Mouse (Mus musculus) lung, embryonic 16.5 days (tissue): ENCODE measurements around the gene Nudcd3. TPM values are rescaled to one million over a fixed set of nuclear protein-coding genes. Genes with fewer than 3 reads are reported as not detected.

Source experiments
- ATAC-seq: fragments of 200-750 bp; cut with Nextera tagmentation; 2 replicates; pipeline ENCODE4 v1.8.0; 2017; ENCODE audit warnings: low read depth, mild to moderate bottlenecking, moderate library complexity
- H3K27ac ChIP-seq: fragments of 300-500 bp; sonication (generic); 2 replicates; pipeline ENCODE4 v1.5.1; 2014; ENCODE audit warnings: mild to moderate bottlenecking, control low read depth, low read length
- H3K27me3 ChIP-seq: fragments of 300-500 bp; sonication (generic); 2 replicates; pipeline ENCODE4 v1.6.1; 2014; ENCODE audit warnings: low read depth, low read length, mixed read lengths; ENCODE audit not compliant: control insufficient read depth, insufficient read depth
- H3K36me3 ChIP-seq: fragments of 300-500 bp; sonication (generic); 2 replicates; pipeline ENCODE4 v1.6.1; 2014; ENCODE audit warnings: low read length; ENCODE audit not compliant: control insufficient read depth, insufficient read depth
- H3K4me1 ChIP-seq: fragments of 300-500 bp; sonication (generic); replicated peaks from 2 replicates; pipeline ENCODE4 v1.6.1; 2014; ENCODE audit warnings: low read length, mixed read lengths; ENCODE audit not compliant: control insufficient read depth, insufficient read depth
- H3K4me2 ChIP-seq: fragments of 300-500 bp; sonication (generic); 2 replicates; pipeline ENCODE4 v1.6.1; 2014; ENCODE audit warnings: low read depth, low read length, control low read depth
- H3K4me3 ChIP-seq: fragments of 300-500 bp; sonication (generic); 2 replicates; pipeline ENCODE4 v1.5.1; 2014; ENCODE audit warnings: mild to moderate bottlenecking, low read length, control low read depth
- H3K9ac ChIP-seq: fragments of 300-500 bp; sonication (generic); 2 replicates; pipeline ENCODE4 v1.6.1; 2014; ENCODE audit warnings: low read length, control low read depth
- H3K9me3 ChIP-seq: fragments of 300-500 bp; sonication (generic); 2 replicates; pipeline ENCODE4 v1.6.1; 2016; ENCODE audit warnings: low read length; ENCODE audit not compliant: control insufficient read depth
- WGBS: fragments of 180-500 bp; shearing (Covaris S2); extraction: QIAGEN DNeasy Blood & Tissue Kit; methylation state at CpG from one replicate; pipeline ENCODE4 v1.1.7; 2014; 5-methylcytosine and 5-hydroxymethylcytosine counted together
- polyA plus RNA-seq: library from polyadenylated mRNA; unstranded; fragments of >200 nt; fragmentation: Nextera tagmentation; extraction: Ambion mirVana; gene quantifications from 2 replicates; pipeline ENCODE4 v1.2.1, GENCODE M21; 2015

The Nudcd3 gene
- polyA plus RNA-seq, 1 experiment from 2014 or later: 37.0 TPM

DNA sequence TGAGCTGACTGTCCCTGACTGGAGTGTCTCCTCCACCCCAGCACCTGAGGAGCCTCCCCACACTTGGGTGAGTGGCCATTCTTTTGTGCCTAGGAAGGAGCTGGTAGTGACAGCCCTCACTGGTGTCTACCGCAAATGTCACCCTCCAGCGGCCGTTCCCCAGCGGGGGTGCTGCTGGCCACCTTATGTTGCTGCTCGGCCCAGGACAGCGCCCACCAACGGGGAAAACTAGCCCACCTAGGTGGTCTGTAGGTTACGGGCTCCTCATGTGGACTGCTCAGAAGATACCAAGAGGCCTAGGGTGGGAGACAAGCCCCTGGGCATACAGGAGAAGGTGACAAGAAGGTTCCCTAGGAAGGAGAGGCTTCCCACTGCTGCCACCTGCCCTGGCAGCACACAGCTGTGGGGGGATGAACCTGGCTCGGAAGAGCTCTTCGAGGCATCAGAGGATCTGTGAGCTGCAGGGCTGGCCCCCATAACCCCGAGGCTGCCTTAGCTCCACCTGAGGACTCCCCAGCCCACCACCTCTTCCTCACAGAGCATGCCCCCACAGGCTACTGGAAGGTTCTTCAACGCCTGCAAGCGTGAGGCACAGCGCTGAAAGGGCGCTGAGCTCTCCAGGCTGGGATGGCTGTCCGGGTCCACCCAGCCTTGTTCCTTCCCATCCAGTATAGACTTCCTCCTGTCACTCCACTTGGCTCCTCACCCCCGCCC, 136.6 kb downstream of the Nudcd3 start:
- H3K27me3 ChIP-seq: peaks cover 61% of the 10 kb centered on the region
- H3K4me2 ChIP-seq: no peak overlapping the region
- 37% methylated on average over 17 of the region's 17 CpGs for WGBS
- H3K36me3 ChIP-seq: no peaks in the 10 kb centered on the region
- H3K9me3 ChIP-seq: no peaks in the 10 kb centered on the region
- no peak overlapping the region for H3K27ac ChIP-seq
- no peak overlapping the region for H3K9ac ChIP-seq
- H3K4me1 ChIP-seq: no peaks in the 10 kb centered on the region
- no peak overlapping the region for H3K4me3 ChIP-seq
- no peak for ATAC-seq

DNA sequence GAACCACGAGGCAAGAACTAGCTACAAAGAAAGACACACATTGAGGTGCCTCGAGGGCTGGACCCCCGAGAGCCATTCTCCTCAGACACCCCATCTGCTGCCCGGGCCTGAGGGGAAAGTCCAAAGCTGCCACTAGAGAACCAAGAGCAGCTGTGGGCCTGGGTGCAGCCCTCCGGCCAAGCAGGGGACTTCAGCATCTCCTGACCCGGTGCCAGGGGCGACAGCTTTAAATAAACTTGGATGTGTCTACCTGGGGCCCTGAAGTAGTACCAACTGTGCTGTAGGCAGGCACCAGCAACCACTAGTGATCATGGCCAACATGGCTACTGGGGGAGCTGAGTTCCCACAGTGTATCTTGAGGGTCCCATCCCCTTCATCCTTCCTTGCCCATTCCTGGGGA, 137.2 kb downstream of the Nudcd3 start:
- Histone ChIP-seq H3K27me3 (peaks cover 55% of the 10 kb centered on the region), H3K4me1 (no peaks in the 10 kb centered on the region), H3K4me2 (no peak overlapping the region), H3K4me3 (no peak overlapping the region), H3K9ac (no peak overlapping the region), H3K9me3 (no peaks in the 10 kb centered on the region), H3K36me3 (no peaks in the 10 kb centered on the region), H3K27ac (no peak overlapping the region)
- 70% methylated on average over 7 of the region's 7 CpGs for WGBS
- no peak for ATAC-seq

DNA sequence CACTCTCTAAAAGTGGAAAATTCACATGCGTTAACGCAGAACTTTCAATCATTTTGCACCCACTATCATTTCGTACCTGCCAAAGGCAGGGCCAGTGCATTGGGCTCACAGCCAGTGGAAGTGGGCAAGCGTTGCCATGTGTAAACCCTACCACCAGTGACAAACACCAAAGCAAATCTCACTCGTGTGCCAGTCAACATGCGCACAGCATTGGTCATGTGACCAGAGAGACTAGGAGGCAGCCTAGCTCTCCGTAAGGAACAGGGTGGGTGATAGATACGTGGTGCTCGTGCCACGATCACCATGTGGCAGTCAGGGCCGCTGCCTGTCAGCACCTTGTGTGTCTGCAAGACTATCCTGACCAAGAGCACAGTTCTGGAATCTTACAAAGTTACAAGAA, 137.9 kb downstream of the Nudcd3 start:
- no peak for ATAC-seq
- Histone ChIP-seq H3K4me3 (no peak overlapping the region), H3K4me1 (no peaks in the 10 kb centered on the region), H3K36me3 (no peaks in the 10 kb centered on the region), H3K9me3 (no peaks in the 10 kb centered on the region), H3K4me2 (no peak overlapping the region), H3K27ac (no peak overlapping the region), H3K9ac (no peak overlapping the region), H3K27me3 (peaks cover 48% of the 10 kb centered on the region)
- 83% methylated on average over 11 of the region's 11 CpGs for WGBS

DNA sequence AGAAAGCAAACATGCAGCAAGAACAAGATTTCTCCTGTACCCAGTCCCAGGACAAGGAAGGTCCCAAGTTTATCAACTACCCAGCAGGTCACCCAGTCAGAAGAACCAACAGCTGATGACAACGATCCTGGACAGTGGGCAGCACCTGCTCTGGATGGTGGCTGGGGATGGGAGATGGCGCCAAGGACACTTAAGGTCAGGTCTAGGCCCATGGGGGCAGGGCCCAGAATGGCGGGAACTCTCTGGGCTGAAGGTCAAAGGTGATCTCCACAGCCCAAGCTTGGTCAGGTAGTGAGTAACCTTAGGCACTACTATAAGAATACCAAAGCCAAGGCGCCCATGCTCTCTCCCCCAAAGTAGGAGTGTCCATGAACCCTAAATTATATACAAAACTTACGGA, 138.3 kb downstream of the Nudcd3 start:
- no peak overlapping the region for H3K4me2 ChIP-seq
- ATAC-seq: no peak
- 76% methylated on average over 5 of the region's 5 CpGs for WGBS
- no peak overlapping the region for H3K9ac ChIP-seq
- no peak overlapping the region for H3K4me3 ChIP-seq
- no peaks in the 10 kb centered on the region for H3K9me3 ChIP-seq
- no peaks in the 10 kb centered on the region for H3K36me3 ChIP-seq
- peaks cover 43% of the 10 kb centered on the region for H3K27me3 ChIP-seq
- H3K4me1 ChIP-seq: no peaks in the 10 kb centered on the region
- no peak overlapping the region for H3K27ac ChIP-seq

DNA sequence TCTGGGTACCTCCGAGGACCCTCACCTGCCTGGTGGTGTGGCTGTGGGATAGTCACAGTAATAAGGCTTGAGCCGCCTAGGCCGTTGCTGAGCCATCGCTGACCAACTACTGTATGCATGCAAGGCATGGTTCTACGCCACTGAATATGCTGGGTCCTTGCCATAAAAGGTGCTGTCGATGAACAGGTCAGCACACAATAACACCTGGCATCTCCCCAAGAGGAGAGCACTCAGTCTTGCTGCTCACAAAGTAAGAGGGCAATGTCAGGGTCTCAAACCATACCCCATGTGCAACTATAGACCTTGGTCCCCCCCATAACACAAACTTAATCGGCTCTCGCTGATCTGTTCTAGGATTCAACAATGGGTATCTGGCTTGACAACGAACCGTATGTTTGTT, 141.1 kb downstream of the Nudcd3 start:
- Histone ChIP-seq H3K4me3 (no peak overlapping the region), H3K36me3 (no peaks in the 10 kb centered on the region), H3K27me3 (peaks cover 16% of the 10 kb centered on the region), H3K9me3 (no peaks in the 10 kb centered on the region), H3K27ac (no peak overlapping the region), H3K9ac (no peak overlapping the region), H3K4me2 (no peak overlapping the region), H3K4me1 (no peaks in the 10 kb centered on the region)
- ATAC-seq: no peak
- WGBS: 92% methylated on average over 10 of the region's 10 CpGs

Other genes starting within 250 kb of the Nudcd3 start
- 52.3 and 53.1 TPM in 2 replicates for gene Ykt6, start 244.7 kb downstream of the Nudcd3 start, polyA plus RNA-seq
- 1.1 and 1.9 TPM in 2 replicates for gene Camk2b, start 134.1 kb downstream of the Nudcd3 start, polyA plus RNA-seq
- gene A730071L15Rik, start 386 bp downstream of the Nudcd3 start, polyA plus RNA-seq: 0.30 and 0.33 TPM in 2 replicates
- 0.06 TPM in 1 of 2 replicates, not detected in the other for gene Npc1l1, start 29.7 kb upstream of the Nudcd3 start, polyA plus RNA-seq
- 79.0 and 80.8 TPM in 2 replicates for gene Ddx56, start 67.4 kb upstream of the Nudcd3 start, polyA plus RNA-seq
- 99.9 and 104 TPM in 2 replicates for gene Tmed4, start 74.5 kb upstream of the Nudcd3 start, polyA plus RNA-seq
- 113 and 114 TPM in 2 replicates for gene Ogdh, start 91.2 kb upstream of the Nudcd3 start, polyA plus RNA-seq
- 9.3 and 10.9 TPM in 2 replicates for gene Zmiz2, start 188.7 kb upstream of the Nudcd3 start, polyA plus RNA-seq
- 5,388 and 5,620 TPM in 2 replicates for gene Ppia, start 215.0 kb upstream of the Nudcd3 start, polyA plus RNA-seq
- 581 and 621 TPM in 2 replicates for gene H2afv, start 244.0 kb upstream of the Nudcd3 start, polyA plus RNA-seq